Comparison of ENCODE assay signal across 8 mouse cellular contexts in the genomic region with DNA sequence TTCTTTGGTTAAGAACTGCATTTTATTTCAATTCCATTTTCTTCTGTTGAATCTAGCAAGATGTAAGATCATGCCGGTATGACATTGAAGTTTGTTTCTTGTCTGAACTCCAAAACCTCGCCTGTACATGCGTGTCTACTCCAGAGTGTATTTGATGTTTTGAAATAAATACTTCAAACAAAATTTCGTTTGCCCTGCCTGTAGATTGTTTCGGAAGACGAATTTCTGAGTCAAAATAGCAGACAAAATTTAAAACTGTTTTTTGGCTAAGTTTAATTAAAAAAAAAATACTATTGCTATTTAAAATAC. TPM values are rescaled to one million over a fixed set of nuclear protein-coding genes. Genes with fewer than 3 reads are reported as not detected.
DNase-seq lines count a peak whose midpoint lies in the region; ATAC-seq and TF ChIP-seq lines count a peak whose summit lies in the region.

No protein-coding gene starts in this region.

- H3K4me3 ChIP-seq in lung, embryonic 14.5 days (ENCODE audit: low read depth, low read length): peak overlapping the region; percentile 56
- peak overlapping the region; percentile 52 for H3K4me3 ChIP-seq in intestine, postnatal 0 days (ENCODE audit: low read depth, low read length)
- peak overlapping the region; percentile 50 for H3K4me3 ChIP-seq in neural tube, embryonic 13.5 days

- H3K27ac ChIP-seq in lung, embryonic 14.5 days (ENCODE audit: low read depth): no peak overlapping the region
- no peak overlapping the region for H3K27ac ChIP-seq in intestine, postnatal 0 days (ENCODE audit: low read depth, low read length)
- no peak overlapping the region for H3K27ac ChIP-seq in neural tube, embryonic 13.5 days (replicated peaks)

- no peaks in the 10 kb centered on the region for H3K27me3 ChIP-seq in lung, embryonic 14.5 days (ENCODE audit: insufficient read depth, low read length)
- H3K27me3 ChIP-seq in intestine, postnatal 0 days (replicated peaks; ENCODE audit: control insufficient read depth, insufficient read depth, low read length): no peaks in the 10 kb centered on the region
- no peaks in the 10 kb centered on the region for H3K27me3 ChIP-seq in neural tube, embryonic 13.5 days

- no peaks in the 10 kb centered on the region for H3K4me1 ChIP-seq in lung, embryonic 14.5 days (ENCODE audit: insufficient read depth)
- no peaks in the 10 kb centered on the region for H3K4me1 ChIP-seq in intestine, postnatal 0 days (replicated peaks; ENCODE audit: control insufficient read depth, insufficient read depth, low read length)
- H3K4me1 ChIP-seq in neural tube, embryonic 13.5 days (replicated peaks): peaks cover 19% of the 10 kb centered on the region

- H3K9me3 ChIP-seq in lung, embryonic 14.5 days (ENCODE audit: low read depth, low read length): no peaks in the 10 kb centered on the region
- H3K9me3 ChIP-seq in intestine, postnatal 0 days (ENCODE audit: control insufficient read depth): no peaks in the 10 kb centered on the region
- no peaks in the 10 kb centered on the region for H3K9me3 ChIP-seq in neural tube, embryonic 13.5 days

- no peak for TF ChIP-seq CTCF in lung, embryonic 14.5 days (IDR thresholded peaks at IDR 0.05; ENCODE audit: low read depth)
- no peak for TF ChIP-seq CTCF in intestine, postnatal 0 days (IDR thresholded peaks at IDR 0.05; ENCODE audit: low read depth)

- DNase-seq in lung, embryonic 14.5 days: no peak
- DNase-seq in lung, postnatal 4 days: no peak
- no peak for DNase-seq in urinary bladder, adult 2 months (ENCODE audit: low spot score)
- DNase-seq in kidney, postnatal 36 days: no peak

- no peak for ATAC-seq in lung, embryonic 14.5 days (ENCODE audit: insufficient read depth)
- ATAC-seq in erythroblast, adult 5-6 weeks (replicated peaks; ENCODE audit: low FRiP score, poor library complexity, severe bottlenecking): peak; percentile 26
- no peak for ATAC-seq in intestine, postnatal 0 days
- no peak for ATAC-seq in neural tube, embryonic 13.5 days (ENCODE audit: low read depth)
- no peak for ATAC-seq in monocyte, adult 5-6 weeks (replicated peaks; ENCODE audit: insufficient number of reproducible peaks, low FRiP score, low TSS enrichment, poor library complexity, severe bottlenecking)

- under 1% methylated on average over 6 of the region's 6 CpGs for WGBS in lung, embryonic 14.5 days
- WGBS in intestine, postnatal 0 days: under 1% methylated on average over 6 of the region's 6 CpGs
- WGBS in neural tube, embryonic 13.5 days: 0% methylated on average over 6 of the region's 6 CpGs

- peak overlapping the region; percentile 96 for H3K4me2 ChIP-seq in lung, embryonic 14.5 days
- peak overlapping the region; percentile 71 for H3K4me2 ChIP-seq in intestine, postnatal 0 days (replicated peaks; ENCODE audit: low read depth)
- H3K4me2 ChIP-seq in neural tube, embryonic 13.5 days: peak overlapping the region; percentile 79

- H3K9ac ChIP-seq in lung, embryonic 14.5 days: peak overlapping the region; percentile 27; the same call in 1 of the 2 replicates
- H3K9ac ChIP-seq in intestine, postnatal 0 days (ENCODE audit: low read depth, low read length): no peak overlapping the region
- H3K9ac ChIP-seq in neural tube, embryonic 13.5 days: no peak overlapping the region

- H3K36me3 ChIP-seq in lung, embryonic 14.5 days (ENCODE audit: insufficient read depth): no peaks in the 10 kb centered on the region
- no peaks in the 10 kb centered on the region for H3K36me3 ChIP-seq in intestine, postnatal 0 days (ENCODE audit: control insufficient read depth, insufficient read depth)
- H3K36me3 ChIP-seq in neural tube, embryonic 13.5 days: no peaks in the 10 kb centered on the region

RNA-seq across cellular contexts. Expression of gene Hist1h4h, which starts 12.6 kb away (rescaled TPM):
- polyA plus RNA-seq in lung, embryonic 14.5 days (2014; fragmentation: Nextera tagmentation; extraction: Ambion mirVana): 7.1 and 7.6 TPM in 2 replicates
- 19.8 and 50.6 TPM in 2 replicates for total RNA-seq in erythroblast, adult 5-6 weeks (2015; ENCODE audit: low replicate concordance)
- 443 and 524 TPM in 2 replicates for total RNA-seq in erythroblast, adult 5-6 weeks (2017; ENCODE audit: low replicate concordance)
- 6.1 and 8.1 TPM in 2 replicates for polyA plus RNA-seq in intestine, postnatal 0 days (2015; fragmentation: Nextera tagmentation; extraction: Ambion mirVana)
- polyA plus RNA-seq in neural tube, embryonic 13.5 days (2015; fragmentation: Nextera tagmentation; extraction: Ambion mirVana): 2.4 and 2.6 TPM in 2 replicates
- 27.8 and 30.5 TPM in 2 replicates for polyA plus RNA-seq in urinary bladder, adult 2 months (2012; rRNA removed)
- total RNA-seq in monocyte, adult 5-6 weeks (2017): 24.5 to 149 TPM (median 46.4 TPM) in 3 replicates

RNA-seq across cellular contexts. Expression of gene Hist1h2af, which starts 15.5 kb away (rescaled TPM):
- 13.0 and 14.6 TPM in 2 replicates for polyA plus RNA-seq in lung, embryonic 14.5 days (2014; fragmentation: Nextera tagmentation; extraction: Ambion mirVana)
- 20.7 and 32.7 TPM in 2 replicates for total RNA-seq in erythroblast, adult 5-6 weeks (2015; ENCODE audit: low replicate concordance)
- total RNA-seq in erythroblast, adult 5-6 weeks (2017; ENCODE audit: low replicate concordance): 925 and 1,298 TPM in 2 replicates
- polyA plus RNA-seq in intestine, postnatal 0 days (2015; fragmentation: Nextera tagmentation; extraction: Ambion mirVana): 2.7 and 3.0 TPM in 2 replicates
- polyA plus RNA-seq in neural tube, embryonic 13.5 days (2015; fragmentation: Nextera tagmentation; extraction: Ambion mirVana): 0.95 TPM in 1 of 2 replicates, not detected in the other
- 1.3 and 5.2 TPM in 2 replicates for polyA plus RNA-seq in urinary bladder, adult 2 months (2012; rRNA removed)
- total RNA-seq in monocyte, adult 5-6 weeks (2017): 1.4 to 11.6 TPM in 2 of 3 replicates, not detected in the other

RNA-seq across cellular contexts. Expression of gene Hist1h3g, which starts 17.0 kb away (rescaled TPM):
- 6.6 and 7.5 TPM in 2 replicates for polyA plus RNA-seq in lung, embryonic 14.5 days (2014; fragmentation: Nextera tagmentation; extraction: Ambion mirVana)
- 74.4 and 97.2 TPM in 2 replicates for total RNA-seq in erythroblast, adult 5-6 weeks (2015; ENCODE audit: low replicate concordance)
- 54.5 and 131 TPM in 2 replicates for total RNA-seq in erythroblast, adult 5-6 weeks (2017; ENCODE audit: low replicate concordance)
- 1.2 and 2.1 TPM in 2 replicates for polyA plus RNA-seq in intestine, postnatal 0 days (2015; fragmentation: Nextera tagmentation; extraction: Ambion mirVana)
- 1.1 and 1.3 TPM in 2 replicates for polyA plus RNA-seq in neural tube, embryonic 13.5 days (2015; fragmentation: Nextera tagmentation; extraction: Ambion mirVana)
- 0.40 and 0.90 TPM in 2 replicates for polyA plus RNA-seq in urinary bladder, adult 2 months (2012; rRNA removed)
- not detected in 3 replicates for total RNA-seq in monocyte, adult 5-6 weeks (2017)

RNA-seq across cellular contexts. Expression of gene Hist1h2bh, which starts 24.9 kb away (rescaled TPM):
- polyA plus RNA-seq in lung, embryonic 14.5 days (2014; fragmentation: Nextera tagmentation; extraction: Ambion mirVana): 1.0 and 1.8 TPM in 2 replicates
- 13.4 and 18.2 TPM in 2 replicates for total RNA-seq in erythroblast, adult 5-6 weeks (2015; ENCODE audit: low replicate concordance)
- 63.0 and 67.3 TPM in 2 replicates for total RNA-seq in erythroblast, adult 5-6 weeks (2017; ENCODE audit: low replicate concordance)
- polyA plus RNA-seq in intestine, postnatal 0 days (2015; fragmentation: Nextera tagmentation; extraction: Ambion mirVana): 0.18 and 0.23 TPM in 2 replicates
- polyA plus RNA-seq in neural tube, embryonic 13.5 days (2015; fragmentation: Nextera tagmentation; extraction: Ambion mirVana): 0.61 TPM in 1 of 2 replicates, not detected in the other
- polyA plus RNA-seq in urinary bladder, adult 2 months (2012; rRNA removed): 0.60 and 0.69 TPM in 2 replicates
- 0.21 to 4.4 TPM (median 2.1 TPM) in 3 replicates for total RNA-seq in monocyte, adult 5-6 weeks (2017)

RNA-seq across cellular contexts. Expression of gene Hist1h3f, which starts 25.6 kb away (rescaled TPM):
- polyA plus RNA-seq in lung, embryonic 14.5 days (2014; fragmentation: Nextera tagmentation; extraction: Ambion mirVana): 2.0 and 2.6 TPM in 2 replicates
- total RNA-seq in erythroblast, adult 5-6 weeks (2015; ENCODE audit: low replicate concordance): 12.7 and 21.7 TPM in 2 replicates
- total RNA-seq in erythroblast, adult 5-6 weeks (2017; ENCODE audit: low replicate concordance): 51.2 and 57.7 TPM in 2 replicates
- 0.37 TPM in 1 of 2 replicates, not detected in the other for polyA plus RNA-seq in intestine, postnatal 0 days (2015; fragmentation: Nextera tagmentation; extraction: Ambion mirVana)
- not detected in 2 replicates for polyA plus RNA-seq in neural tube, embryonic 13.5 days (2015; fragmentation: Nextera tagmentation; extraction: Ambion mirVana)
- 0.44 and 0.78 TPM in 2 replicates for polyA plus RNA-seq in urinary bladder, adult 2 months (2012; rRNA removed)
- total RNA-seq in monocyte, adult 5-6 weeks (2017): 0.53 to 21.8 TPM (median 16.4 TPM) in 3 replicates
